Mouse (Mus musculus) CH12.LX (cell line): ENCODE results near the gene Capn2.

Experiments used
- CHD2 ChIP-seq: IDR thresholded peaks from 2 replicates; pipeline ENCODE4 v1.6.1; 2011; ENCODE audit warnings: low read length, improper control_type of control experiment
- MAX ChIP-seq: IDR thresholded peaks from 2 replicates; pipeline ENCODE4 v1.6.1; 2011; ENCODE audit warnings: low read length, improper control_type of control experiment
- POLR2A ChIP-seq: IDR thresholded peaks from 2 replicates; pipeline ENCODE4 v1.6.1; 2011; ENCODE audit warnings: low read depth, mild to moderate bottlenecking, improper control_type of control experiment, low read length
- USF2 ChIP-seq: conservative IDR thresholded peaks from 2 replicates; pipeline ENCODE4 v1.6.1; 2011; ENCODE audit warnings: low read depth, low read length, improper control_type of control experiment

- TF ChIP-seq POLR2A: no peak
- no peak for TF ChIP-seq CHD2
- TF ChIP-seq USF2: no peak
- TF ChIP-seq MAX: no peak
These were observed 13.2 kb downstream of the Capn2 start for GRCm38 (mm10) chr1:182504223-182504622.
